8 mouse cellular contexts compared by ENCODE assay signal in the genomic region with DNA sequence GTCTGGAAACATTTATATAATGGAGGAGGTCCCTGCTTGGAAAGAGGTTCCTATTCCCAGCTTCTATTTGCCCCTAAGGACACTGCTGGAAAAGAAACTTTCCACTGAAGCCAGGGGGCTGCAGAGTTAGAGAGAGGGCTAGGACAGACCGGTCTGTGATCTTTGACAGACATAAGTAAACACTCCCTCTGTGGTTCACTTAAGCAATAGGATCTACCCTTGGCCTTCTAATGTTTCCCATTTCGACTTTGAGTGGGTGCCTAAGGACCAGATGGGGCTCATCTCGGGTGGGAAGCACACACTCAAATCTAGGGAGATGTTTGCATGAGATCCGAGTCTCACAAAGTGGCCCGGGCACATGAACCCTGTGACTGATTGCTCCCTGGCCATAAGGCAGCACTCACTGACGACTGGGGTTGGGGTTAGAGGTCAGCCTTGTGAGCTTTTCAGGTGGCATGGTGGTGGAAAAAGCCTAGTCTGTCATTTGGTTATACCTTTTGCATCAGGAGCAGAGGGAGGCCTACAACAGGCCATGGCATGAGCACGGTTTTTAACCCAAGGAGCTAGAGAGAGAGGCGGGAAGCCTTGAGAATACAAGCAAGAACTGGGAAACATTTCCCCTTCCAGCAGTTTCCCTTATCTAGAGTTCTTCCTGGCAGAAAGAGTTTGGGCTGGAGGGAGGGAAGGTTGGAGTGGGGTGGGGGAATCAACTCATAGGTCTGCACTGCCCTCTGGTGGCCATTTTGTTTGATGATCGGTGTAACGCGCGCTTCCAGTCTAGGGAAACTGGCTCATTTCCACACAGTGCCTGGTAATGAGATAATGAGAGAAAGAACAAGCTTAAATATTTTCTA. TPM values are rescaled to one million over a fixed set of nuclear protein-coding genes. Genes with fewer than 3 reads are reported as not detected.
A peak's percentile ranks its signal among the peaks of the same experiment; 100 is the strongest.
DNase-seq lines count a peak whose midpoint lies in the region; ATAC-seq and TF ChIP-seq lines count a peak whose summit lies in the region.

No protein-coding gene starts in this region.

- peak; percentile 82 for TF ChIP-seq CTCF in testis, adult 2 months (IDR thresholded peaks at IDR 0.05; ENCODE audit: control insufficient read depth, insufficient read depth, insufficient replicate concordance, low read depth, low read length)

- 39% methylated on average over 12 of the region's 12 CpGs for WGBS in forebrain, embryonic 13.5 days
- 23% methylated on average over 12 of the region's 12 CpGs for WGBS in heart, embryonic 16.5 days

- DNase-seq in ES-CJ7 (ENCODE audit: low read depth, low spot score) (peak; percentile 46), liver (peak; percentile 63)
- DNase-seq in c-Kit-positive CD71-positive TER-119-positive erythroid progenitor cells, embryonic 14.5 days (ENCODE audit: low spot score): peak; percentile 47
- DNase-seq in kidney, postnatal 10 days: peak; percentile 91
- peak; percentile 79 for DNase-seq in neural tube, embryonic 10.5 days (ENCODE audit: extremely low spot score, low spot score)

- no peaks in the 10 kb centered on the region for H3K27me3 ChIP-seq in forebrain, embryonic 13.5 days
- H3K27me3 ChIP-seq in heart, embryonic 16.5 days (ENCODE audit: control insufficient read depth, insufficient read depth, low read length): peaks cover 4% of the 10 kb centered on the region; the same call in 1 of the 2 replicates
- no peaks in the 10 kb centered on the region for H3K27me3 ChIP-seq in testis, adult 2 months (ENCODE audit: control insufficient read depth, insufficient read depth, low read length)

- no peak for TF ChIP-seq POLR2A in testis, adult 2 months (IDR thresholded peaks at IDR 0.05; ENCODE audit: control insufficient read depth, low read depth, low read length)

- H3K9ac ChIP-seq in forebrain, embryonic 13.5 days: no peak overlapping the region
- 0 out of 2 replicates have a peak overlapping the region, but pooled peaks have one; percentile 2 for H3K9ac ChIP-seq in heart, embryonic 16.5 days (ENCODE audit: low read length)

- no peaks in the 10 kb centered on the region for H3K9me3 ChIP-seq in forebrain, embryonic 13.5 days (replicated peaks)
- no peaks in the 10 kb centered on the region for H3K9me3 ChIP-seq in heart, embryonic 16.5 days (replicated peaks; ENCODE audit: control insufficient read depth, low read length)

- H3K27ac ChIP-seq in forebrain, embryonic 13.5 days: no peak overlapping the region
- no peak overlapping the region for H3K27ac ChIP-seq in heart, embryonic 16.5 days (ENCODE audit: low read length)
- no peak overlapping the region for H3K27ac ChIP-seq in testis, adult 2 months (ENCODE audit: control insufficient read depth, insufficient read depth, low read depth, low read length)

- H3K4me1 ChIP-seq in forebrain, embryonic 13.5 days: peaks cover 9% of the 10 kb centered on the region
- H3K4me1 ChIP-seq in heart, embryonic 16.5 days (ENCODE audit: control insufficient read depth, insufficient read depth, low read length): 0 out of 2 replicates have a peak, but pooled peaks cover 6% of the 10 kb centered on the region
- peaks cover 3% of the 10 kb centered on the region; the same call in 1 of the 2 replicates for H3K4me1 ChIP-seq in testis, adult 2 months (ENCODE audit: control insufficient read depth, insufficient read depth, low read length)

- no peaks in the 10 kb centered on the region for H3K36me3 ChIP-seq in forebrain, embryonic 13.5 days (ENCODE audit: poor library complexity, severe bottlenecking)
- H3K36me3 ChIP-seq in heart, embryonic 16.5 days (ENCODE audit: control insufficient read depth, insufficient read depth): no peaks in the 10 kb centered on the region
- no peaks in the 10 kb centered on the region for H3K36me3 ChIP-seq in testis, adult 2 months (ENCODE audit: control insufficient read depth, insufficient read depth, low read length)

- H3K4me2 ChIP-seq in forebrain, embryonic 13.5 days: peak overlapping the region; percentile 38
- peak overlapping the region; percentile 51 for H3K4me2 ChIP-seq in heart, embryonic 16.5 days (ENCODE audit: low read depth, low read length)

- peak; percentile 92 for ATAC-seq in forebrain, embryonic 13.5 days
- peak; percentile 85 for ATAC-seq in heart, embryonic 16.5 days (replicated peaks; ENCODE audit: extremely low read depth, insufficient read depth, low FRiP score)

- H3K4me3 ChIP-seq in forebrain, embryonic 13.5 days: no peak overlapping the region
- no peak overlapping the region for H3K4me3 ChIP-seq in heart, embryonic 16.5 days (ENCODE audit: low read length)
- no peak overlapping the region for H3K4me3 ChIP-seq in testis, adult 2 months (ENCODE audit: control insufficient read depth, low read depth, low read length)

RNA-seq across cellular contexts. Expression of a gene that starts 59.7 kb away (rescaled TPM):
- polyA plus RNA-seq in forebrain, embryonic 13.5 days (2015; fragmentation: Nextera tagmentation; extraction: Ambion mirVana): 18.6 and 21.6 TPM in 2 replicates
- polyA plus RNA-seq in heart, embryonic 16.5 days (2015; fragmentation: Nextera tagmentation; extraction: Ambion mirVana): 2.5 and 3.0 TPM in 2 replicates
- polyA plus RNA-seq in testis, adult 2 months (2012; rRNA removed): 0.64 and 1.6 TPM in 2 replicates
